Mouse (Mus musculus) midbrain, embryonic 12.5 days (tissue): ENCODE results near the gene Clec3b. TPM values are rescaled to one million over a fixed set of nuclear protein-coding genes. Genes with fewer than 3 reads are reported as not detected.

Experiments used
- ATAC-seq: fragments of 200-750 bp; cut with Nextera tagmentation; 2 replicates; pipeline ENCODE4 v1.8.0; 2017; ENCODE audit warnings: low read depth, moderate TSS enrichment, moderate library complexity; ENCODE audit not compliant: low FRiP score
- H3K27ac ChIP-seq: fragments of 300-500 bp; sonication (generic); replicated peaks from 2 replicates; pipeline ENCODE4 v1.5.1; 2016; ENCODE audit warnings: mild to moderate bottlenecking
- H3K27me3 ChIP-seq: fragments of 300-500 bp; sonication (generic); 2 replicates; pipeline ENCODE4 v1.6.1; 2016; ENCODE audit warnings: mild to moderate bottlenecking
- H3K36me3 ChIP-seq: fragments of 300-500 bp; sonication (generic); 2 replicates; pipeline ENCODE4 v1.6.1; 2016
- H3K4me1 ChIP-seq: fragments of 300-500 bp; sonication (generic); 2 replicates; pipeline ENCODE4 v1.6.1; 2016
- H3K4me2 ChIP-seq: fragments of 300-500 bp; sonication (generic); replicated peaks from 2 replicates; pipeline ENCODE4 v1.6.1; 2016; ENCODE audit warnings: mild to moderate bottlenecking, moderate library complexity
- H3K4me3 ChIP-seq: fragments of 300-500 bp; sonication (generic); 2 replicates; pipeline ENCODE4 v1.5.1; 2016; ENCODE audit warnings: mild to moderate bottlenecking
- H3K9ac ChIP-seq: fragments of 300-500 bp; sonication (generic); replicated peaks from 2 replicates; pipeline ENCODE4 v1.6.1; 2016; ENCODE audit warnings: mild to moderate bottlenecking, moderate library complexity
- H3K9me3 ChIP-seq: fragments of 300-500 bp; sonication (generic); 2 replicates; pipeline ENCODE4 v1.6.1; 2016; ENCODE audit warnings: mild to moderate bottlenecking
- WGBS: fragments of 180-500 bp; shearing (Covaris S2); methylation state at CpG from one replicate; pipeline ENCODE4 v1.1.7; 2016; 5-methylcytosine and 5-hydroxymethylcytosine counted together
- polyA plus RNA-seq: library from polyadenylated mRNA; unstranded; fragments of >200 nt; fragmentation: Nextera tagmentation; extraction: Ambion mirVana; gene quantifications from 2 replicates; pipeline ENCODE4 v1.2.1, GENCODE M21; 2016

The Clec3b gene
- polyA plus RNA-seq, 1 experiment from 2014 or later, result 0.31 TPM

DNA sequence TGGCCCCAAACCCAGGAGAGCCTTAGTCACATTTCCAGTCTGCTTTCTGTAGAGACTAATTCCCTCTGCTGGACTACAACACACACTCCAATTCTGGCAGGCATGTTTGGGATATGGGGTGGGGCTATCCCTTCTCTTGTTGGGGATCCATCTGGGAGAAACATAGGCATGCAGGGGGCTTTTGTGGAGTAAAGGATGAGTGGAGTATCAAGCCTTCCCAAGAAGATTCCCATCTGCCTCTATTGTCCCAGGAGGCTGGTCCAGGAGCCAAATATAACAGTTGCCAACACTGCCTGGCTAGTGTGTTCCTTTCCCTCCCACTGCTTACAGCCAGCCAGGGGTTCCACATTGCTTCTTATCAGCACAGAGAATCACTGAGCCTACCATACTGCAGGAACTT lies 7.0 kb downstream of the Clec3b start:
- no peak for ATAC-seq
- no peaks in the 10 kb centered on the region for H3K9me3 ChIP-seq
- no peak overlapping the region for H3K4me3 ChIP-seq
- H3K4me1 ChIP-seq, result no peaks in the 10 kb centered on the region
- no peak overlapping the region for H3K4me2 ChIP-seq
- no peak overlapping the region for H3K9ac ChIP-seq
- no peak overlapping the region for H3K27ac ChIP-seq
- H3K27me3 ChIP-seq, result peaks cover 8% of the 10 kb centered on the region; the same call in 1 of the 2 replicates
- H3K36me3 ChIP-seq, result no peaks in the 10 kb centered on the region

DNA sequence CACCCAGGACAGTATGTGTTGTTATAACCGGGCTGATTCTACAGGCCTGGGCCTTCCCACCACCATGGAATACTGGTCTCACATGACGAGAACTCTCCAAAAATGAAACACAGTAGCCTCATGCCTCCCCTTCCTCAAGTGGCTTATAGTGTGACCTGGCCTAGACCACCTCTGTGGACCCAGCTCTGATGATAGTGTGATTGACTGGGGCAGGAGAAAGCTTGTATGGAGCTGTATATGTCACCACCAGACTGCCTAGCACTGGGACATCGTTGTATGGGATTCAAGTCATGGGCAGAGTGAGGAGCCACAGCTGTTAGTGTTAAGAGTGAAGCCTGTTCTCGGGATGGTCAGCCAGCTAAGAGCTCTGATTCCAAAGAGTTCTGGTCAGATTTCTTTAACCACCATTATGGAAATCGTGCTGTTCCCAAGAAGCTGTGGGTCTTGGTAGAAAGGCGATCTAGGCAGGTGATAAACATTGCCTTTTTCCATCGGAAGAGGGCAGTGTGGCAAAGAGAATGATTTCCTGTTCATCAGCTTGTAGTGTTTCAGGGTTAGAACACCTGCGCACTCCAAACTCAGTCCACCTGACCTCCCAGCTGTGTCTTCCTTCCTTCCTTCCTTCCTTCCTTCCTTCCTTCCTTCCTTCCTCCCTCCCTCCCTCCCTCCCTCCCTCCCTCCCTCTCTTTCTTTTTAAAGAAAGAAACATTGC lies 7.5 kb downstream of the Clec3b start:
- WGBS, result 56% methylated on average over 8 of the region's 8 CpGs
- Histone ChIP-seq H3K27me3 (peaks cover 8% of the 10 kb centered on the region; the same call in 1 of the 2 replicates), H3K36me3 (no peaks in the 10 kb centered on the region), H3K9ac (no peak overlapping the region), H3K27ac (no peak overlapping the region), H3K4me2 (no peak overlapping the region), H3K9me3 (no peaks in the 10 kb centered on the region), H3K4me3 (no peak overlapping the region), H3K4me1 (no peaks in the 10 kb centered on the region)
- ATAC-seq, result no peak

DNA sequence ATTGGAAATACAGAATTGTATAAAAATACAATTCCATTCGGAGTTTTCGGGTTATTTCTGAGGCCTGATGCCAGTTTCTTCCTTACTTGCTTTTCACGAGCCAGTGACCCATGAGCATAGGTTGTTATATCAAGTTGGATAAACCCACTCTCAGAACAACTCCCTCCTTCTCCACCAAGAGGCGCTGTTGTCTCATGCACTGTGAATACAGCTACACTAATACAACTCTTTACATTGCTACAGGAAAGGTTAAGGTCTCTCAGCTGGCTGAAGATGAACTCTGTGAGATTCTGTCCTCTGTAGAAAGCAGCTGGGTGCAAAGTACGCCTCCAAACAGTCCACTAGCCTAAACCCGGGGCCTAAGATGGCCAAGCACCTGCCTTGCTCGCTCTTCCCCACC lies 8.6 kb downstream of the Clec3b start:
- H3K27ac ChIP-seq, result no peak overlapping the region
- whole genome bisulfite sequencing, result 64% methylated on average over 7 of the region's 7 CpGs
- no peaks in the 10 kb centered on the region for H3K9me3 ChIP-seq
- H3K9ac ChIP-seq, result no peak overlapping the region
- no peaks in the 10 kb centered on the region for H3K36me3 ChIP-seq
- ATAC-seq, result no peak
- no peak overlapping the region for H3K4me3 ChIP-seq
- H3K4me2 ChIP-seq, result no peak overlapping the region
- H3K4me1 ChIP-seq, result no peaks in the 10 kb centered on the region
- H3K27me3 ChIP-seq, result peaks cover 8% of the 10 kb centered on the region; the same call in 1 of the 2 replicates

DNA sequence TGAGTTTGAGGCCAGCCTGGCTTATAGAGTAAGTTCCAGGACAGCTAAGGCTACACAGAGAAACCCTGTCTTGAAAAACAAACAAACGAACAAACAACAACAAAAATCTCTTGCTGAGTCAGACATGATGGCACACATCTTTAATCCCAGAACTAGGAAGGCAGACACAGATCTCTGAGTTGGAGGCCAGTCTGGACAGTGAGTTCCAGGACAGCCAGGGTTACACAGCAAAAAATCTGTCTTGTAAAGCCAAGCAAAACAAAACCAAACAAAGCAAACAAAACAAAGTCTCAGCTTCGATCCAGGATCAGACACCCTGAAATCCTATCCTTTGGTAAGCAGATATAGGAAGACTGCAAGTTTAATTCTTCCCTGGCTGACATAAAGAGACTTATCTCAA lies 11.0 kb downstream of the Clec3b start:
- H3K36me3 ChIP-seq, result no peaks in the 10 kb centered on the region
- H3K27ac ChIP-seq, result no peak overlapping the region
- no peak overlapping the region for H3K9ac ChIP-seq
- no peak for ATAC-seq
- H3K27me3 ChIP-seq, result peaks cover 8% of the 10 kb centered on the region; the same call in 1 of the 2 replicates
- H3K4me2 ChIP-seq, result no peak overlapping the region
- no peaks in the 10 kb centered on the region for H3K4me1 ChIP-seq
- H3K4me3 ChIP-seq, result no peak overlapping the region
- H3K9me3 ChIP-seq, result no peaks in the 10 kb centered on the region
- 68% methylated on average over 2 of the region's 2 CpGs for WGBS

DNA sequence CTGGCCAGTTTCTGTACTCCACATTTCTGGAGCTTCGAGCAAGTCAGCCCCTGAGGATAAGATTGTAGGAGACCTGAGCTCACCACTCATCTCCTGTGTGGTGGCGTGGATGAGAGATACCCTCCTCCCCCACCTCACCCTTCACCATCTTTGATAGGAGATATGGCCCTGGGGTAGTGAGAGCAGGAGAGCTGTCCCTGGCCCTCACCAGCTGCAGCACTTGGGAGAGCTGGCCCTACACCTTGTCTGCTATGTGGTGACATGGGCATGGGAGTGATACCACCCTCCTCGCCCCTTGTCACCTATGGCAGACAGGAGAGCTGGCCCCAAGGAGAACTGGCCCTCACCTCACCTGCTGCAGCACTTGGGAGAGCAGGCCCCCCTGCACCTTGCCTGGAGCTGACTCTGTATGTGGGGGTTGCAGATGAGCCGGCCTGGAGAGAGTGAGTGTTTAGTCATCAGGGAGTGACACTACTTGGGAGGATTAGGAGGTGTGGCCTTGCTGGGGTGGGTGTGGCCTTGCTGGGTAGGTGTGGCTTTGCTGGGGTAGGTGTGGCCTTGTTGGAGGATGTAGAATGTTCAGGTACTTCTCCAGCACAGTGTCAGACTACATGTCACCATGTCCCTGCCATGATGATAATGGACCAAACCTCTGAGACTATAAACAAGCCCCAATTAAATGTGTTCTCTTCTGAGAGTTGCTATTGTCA lies 12.4 kb downstream of the Clec3b start:
- Histone ChIP-seq H3K36me3 (no peaks in the 10 kb centered on the region), H3K4me1 (no peaks in the 10 kb centered on the region), H3K27ac (no peak overlapping the region), H3K9me3 (no peaks in the 10 kb centered on the region), H3K4me2 (no peak overlapping the region), H3K4me3 (no peak overlapping the region), H3K27me3 (no peaks in the 10 kb centered on the region), H3K9ac (no peak overlapping the region)
- ATAC-seq, result no peak
- 79% methylated on average over 4 of the region's 4 CpGs for WGBS

DNA sequence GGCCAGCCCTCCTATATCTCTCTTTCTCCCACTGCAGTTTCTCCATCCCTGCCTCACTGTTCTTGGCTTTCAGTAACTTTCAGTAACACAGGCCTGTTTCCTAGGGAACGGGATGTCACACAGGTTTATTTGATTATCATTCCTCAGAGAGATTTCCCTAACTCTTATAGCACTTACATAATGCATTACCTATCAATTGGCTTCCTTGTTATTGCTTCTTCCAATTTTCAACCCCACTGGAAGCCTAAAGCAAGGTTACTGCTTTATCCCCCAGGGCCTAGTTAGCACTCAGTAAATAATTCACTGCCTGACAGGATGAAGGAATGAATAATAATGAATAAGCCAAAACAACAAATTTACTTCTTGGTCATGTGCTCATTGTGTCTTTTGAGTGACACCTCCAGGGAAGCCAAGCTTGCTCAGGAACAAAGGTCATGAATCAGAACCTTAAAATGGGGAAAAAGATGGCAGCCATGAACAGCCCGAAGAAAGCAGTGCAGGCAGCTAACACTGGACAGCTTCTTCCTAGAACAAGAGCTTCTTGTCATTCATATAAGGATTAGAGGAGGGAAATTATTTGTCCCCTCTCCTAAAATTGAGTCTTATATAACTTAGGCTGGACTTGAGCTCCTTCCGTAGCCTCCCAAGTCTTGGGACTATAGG lies 15.2 kb downstream of the Clec3b start:
- Histone ChIP-seq H3K4me2 (no peak overlapping the region), H3K4me1 (no peaks in the 10 kb centered on the region), H3K9ac (no peak overlapping the region), H3K36me3 (no peaks in the 10 kb centered on the region), H3K4me3 (no peak overlapping the region), H3K9me3 (no peaks in the 10 kb centered on the region), H3K27ac (no peak overlapping the region), H3K27me3 (no peaks in the 10 kb centered on the region)
- 81% methylated on average over 3 of the region's 3 CpGs for WGBS
- 0 out of 2 replicates have a peak, but pooled peaks have one; percentile 23 for ATAC-seq

DNA sequence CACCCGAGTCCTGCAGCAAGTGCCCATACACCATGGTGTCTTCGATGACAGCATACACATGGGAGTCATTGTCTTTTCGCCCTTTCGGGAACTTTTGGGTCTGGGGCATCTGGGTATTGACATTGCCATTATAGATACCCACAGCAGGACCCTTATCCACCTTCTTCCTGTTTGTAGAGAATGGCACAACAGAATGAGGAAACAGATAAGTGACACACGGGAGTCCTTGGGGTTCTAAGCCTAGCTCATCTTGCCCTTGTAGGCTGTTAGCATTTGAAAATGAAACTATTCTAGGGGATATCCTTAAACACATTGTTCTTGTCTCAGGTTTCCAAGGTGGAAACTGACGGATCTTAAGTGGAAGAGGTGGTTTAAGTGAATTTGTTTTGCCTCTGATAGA lies 23.0 kb downstream of the Clec3b start:
- peaks cover 9% of the 10 kb centered on the region for H3K4me1 ChIP-seq
- no peaks in the 10 kb centered on the region for H3K27me3 ChIP-seq
- no peak overlapping the region for H3K9ac ChIP-seq
- WGBS, result 88% methylated on average over 6 of the region's 6 CpGs
- no peaks in the 10 kb centered on the region for H3K36me3 ChIP-seq
- H3K27ac ChIP-seq, result no peak overlapping the region
- no peaks in the 10 kb centered on the region for H3K9me3 ChIP-seq
- H3K4me3 ChIP-seq, result no peak overlapping the region
- no peak for ATAC-seq
- H3K4me2 ChIP-seq, result no peak overlapping the region

DNA sequence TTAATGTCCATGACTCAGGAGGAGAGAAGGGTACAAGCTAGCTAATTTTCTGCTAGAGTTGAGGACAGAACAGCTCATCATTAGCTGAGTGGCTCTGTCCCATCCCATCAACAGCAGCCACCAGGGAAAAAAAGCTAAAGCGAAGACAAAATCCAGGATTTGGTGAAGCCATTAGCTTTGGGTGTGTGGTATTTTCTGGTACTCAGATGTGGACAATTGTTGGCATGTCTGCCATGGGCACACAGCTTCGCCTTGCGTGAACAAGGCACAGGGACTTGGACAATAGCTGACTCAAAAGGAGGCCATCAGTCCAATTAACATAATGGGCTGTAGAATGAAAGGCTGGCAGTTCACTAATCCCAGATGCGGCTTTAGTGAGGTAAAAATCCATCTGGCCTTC lies 23.6 kb downstream of the Clec3b start:
- H3K9ac ChIP-seq, result no peak overlapping the region
- H3K27ac ChIP-seq, result no peak overlapping the region
- peaks cover 9% of the 10 kb centered on the region for H3K4me1 ChIP-seq
- no peaks in the 10 kb centered on the region for H3K27me3 ChIP-seq
- H3K36me3 ChIP-seq, result no peaks in the 10 kb centered on the region
- H3K9me3 ChIP-seq, result no peaks in the 10 kb centered on the region
- no peak overlapping the region for H3K4me3 ChIP-seq
- ATAC-seq, result no peak
- 32% methylated on average over 4 of the region's 4 CpGs for WGBS
- no peak overlapping the region for H3K4me2 ChIP-seq

DNA sequence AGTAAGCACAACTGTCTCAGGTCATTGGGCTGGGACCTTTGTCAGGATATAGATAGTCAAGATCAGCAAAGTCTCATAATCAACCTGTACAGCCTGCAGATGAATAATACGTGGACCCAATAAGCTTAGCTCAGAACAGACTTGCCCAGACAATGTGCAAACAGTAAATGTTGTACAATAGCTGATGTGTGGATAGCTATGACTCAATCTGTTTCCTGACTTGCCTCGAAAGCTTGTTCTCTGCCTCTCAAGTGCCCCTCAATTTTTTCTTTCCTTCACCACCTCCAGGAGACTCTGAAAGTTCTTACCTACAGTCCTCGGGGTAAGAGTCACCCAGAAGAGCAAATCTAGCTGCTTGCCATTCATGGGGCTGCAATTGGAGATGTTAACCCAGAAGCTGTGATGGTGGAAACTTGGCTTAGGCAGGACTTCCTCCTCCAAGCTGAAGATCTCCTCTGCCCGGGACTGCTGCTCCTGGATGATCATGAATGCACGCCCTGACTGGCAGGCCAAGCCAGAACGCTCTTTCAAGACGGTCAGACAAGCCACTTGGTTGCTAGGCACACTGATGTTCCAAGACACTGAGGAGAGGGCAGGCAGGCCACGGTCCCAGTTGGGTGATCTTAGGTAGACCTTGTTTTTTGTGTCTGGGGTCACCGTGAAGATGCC lies 26.8 kb downstream of the Clec3b start:
- no peak overlapping the region for H3K4me2 ChIP-seq
- H3K9me3 ChIP-seq, result no peaks in the 10 kb centered on the region
- 87% methylated on average over 9 of the region's 9 CpGs for WGBS
- no peak overlapping the region for H3K4me3 ChIP-seq
- ATAC-seq, result no peak
- H3K36me3 ChIP-seq, result no peaks in the 10 kb centered on the region
- H3K4me1 ChIP-seq, result peaks cover 9% of the 10 kb centered on the region
- no peak overlapping the region for H3K9ac ChIP-seq
- no peak overlapping the region for H3K27ac ChIP-seq
- no peaks in the 10 kb centered on the region for H3K27me3 ChIP-seq

DNA sequence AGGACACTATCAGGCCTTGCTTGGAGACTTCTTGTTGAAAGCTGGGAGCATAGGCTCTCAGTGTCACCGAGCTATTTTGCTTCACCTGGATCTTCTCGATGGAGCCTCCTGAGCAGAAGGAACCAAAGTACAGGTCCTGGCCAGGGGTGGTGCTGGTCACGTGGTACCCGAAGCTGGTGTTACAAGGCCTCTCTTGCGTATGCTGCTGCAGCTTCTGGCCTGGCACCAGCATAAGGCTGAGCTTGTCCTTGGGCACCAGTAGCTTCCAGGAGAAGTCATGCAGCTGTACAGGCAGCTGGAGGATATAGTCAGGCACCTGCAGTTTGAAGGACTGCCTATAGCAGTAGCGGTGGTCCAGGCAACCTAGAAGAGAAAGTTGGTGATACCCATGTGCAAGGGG lies 29.3 kb downstream of the Clec3b start:
- no peaks in the 10 kb centered on the region for H3K4me1 ChIP-seq
- no peaks in the 10 kb centered on the region for H3K36me3 ChIP-seq
- no peak overlapping the region for H3K9ac ChIP-seq
- WGBS, result 93% methylated on average over 6 of the region's 6 CpGs
- no peak overlapping the region for H3K4me3 ChIP-seq
- H3K9me3 ChIP-seq, result no peaks in the 10 kb centered on the region
- no peaks in the 10 kb centered on the region for H3K27me3 ChIP-seq
- ATAC-seq, result no peak
- no peak overlapping the region for H3K4me2 ChIP-seq
- H3K27ac ChIP-seq, result no peak overlapping the region

DNA sequence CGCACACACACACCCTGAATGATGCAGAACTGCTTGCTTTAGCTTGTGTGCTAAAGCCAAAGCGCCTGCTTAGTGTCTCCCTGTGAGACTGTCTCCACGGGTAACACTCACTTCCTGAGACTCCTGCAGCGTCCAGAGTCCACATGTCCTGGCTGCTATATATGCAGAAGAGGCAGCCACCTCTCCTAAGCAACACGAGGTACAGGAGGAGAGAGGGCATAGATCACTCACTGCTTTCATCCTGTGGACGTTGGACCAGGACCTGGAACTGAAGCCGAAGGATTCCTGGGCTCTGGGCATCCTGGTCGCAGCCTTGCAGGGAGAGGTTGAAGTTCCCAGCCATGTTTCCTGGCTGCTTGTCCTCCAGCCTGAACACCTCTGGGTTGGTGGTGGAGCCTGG lies 32.5 kb downstream of the Clec3b start:
- H3K27me3 ChIP-seq, result no peaks in the 10 kb centered on the region
- no peak overlapping the region for H3K4me2 ChIP-seq
- no peak for ATAC-seq
- no peak overlapping the region for H3K4me3 ChIP-seq
- 85% methylated on average over 8 of the region's 8 CpGs for WGBS
- H3K27ac ChIP-seq, result no peak overlapping the region
- no peak overlapping the region for H3K9ac ChIP-seq
- no peaks in the 10 kb centered on the region for H3K9me3 ChIP-seq
- H3K36me3 ChIP-seq, result no peaks in the 10 kb centered on the region
- H3K4me1 ChIP-seq, result no peaks in the 10 kb centered on the region

DNA sequence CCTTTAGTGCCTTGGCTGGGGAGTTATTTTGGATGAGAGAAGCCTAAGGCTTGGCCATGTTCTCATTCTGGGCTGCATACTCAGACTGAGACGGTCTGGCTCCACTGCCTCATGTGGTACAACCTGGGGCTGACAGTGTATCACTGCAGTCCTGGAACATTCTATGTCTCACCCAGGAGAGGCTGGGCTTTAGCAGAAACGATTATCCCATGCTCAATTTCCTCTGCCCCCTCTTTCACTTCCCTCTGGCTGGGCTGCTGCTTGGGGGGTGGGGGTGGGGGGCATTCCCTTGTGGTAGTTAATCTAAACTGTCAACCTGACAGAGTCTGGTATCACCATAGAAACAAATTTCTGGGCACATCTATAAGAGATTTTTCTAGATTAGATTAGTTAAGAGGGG lies 34.8 kb downstream of the Clec3b start:
- H3K9ac ChIP-seq, result no peak overlapping the region

More for the DNA sequence above, 34.8 kb downstream of the Clec3b start:
- H3K4me2 ChIP-seq, result no peak overlapping the region
- no peak overlapping the region for H3K4me3 ChIP-seq
- H3K4me1 ChIP-seq, result no peaks in the 10 kb centered on the region
- no peaks in the 10 kb centered on the region for H3K36me3 ChIP-seq
- no peak for ATAC-seq
- WGBS, result 73% methylated on average over 2 of the region's 2 CpGs
- no peaks in the 10 kb centered on the region for H3K9me3 ChIP-seq
- H3K27ac ChIP-seq, result no peak overlapping the region
- no peaks in the 10 kb centered on the region for H3K27me3 ChIP-seq
